Mouse (Mus musculus) neutrophil, adult 5-6 weeks (primary cell): ENCODE data around the gene Slc5a10. TPM values are rescaled to one million over a fixed set of nuclear protein-coding genes. Genes with fewer than 3 reads are reported as not detected.

Experiments used
- ATAC-seq: fragments of 151-379, 151-347 bp; 2 replicates; pipeline ENCODE4 v1.8.0; 2017; ENCODE audit warnings: mild to moderate bottlenecking, moderate TSS enrichment; ENCODE audit not compliant: insufficient number of reproducible peaks, poor library complexity, low FRiP score, severe bottlenecking; ENCODE audit errors: extremely low read depth
- total RNA-seq: library from RNA; stranded (forward); fragments of 200-1000 nt; gene quantifications from 2 replicates; pipeline ENCODE4 v1.2.3, GENCODE M21; 2017

The Slc5a10 gene
- total RNA-seq, 1 experiment from 2014 or later = not detected

GRCm38 (mm10) chr11:61708928-61709327 lies 11.7 kb downstream of the Slc5a10 start:
- ATAC-seq = no peak

- no peak for ATAC-seq
These were observed 14.4 kb downstream of the Slc5a10 start for GRCm38 (mm10) chr11:61706232-61706631.

GRCm38 (mm10) chr11:61705581-61705980 lies 15.0 kb downstream of the Slc5a10 start:
- no peak for ATAC-seq

GRCm38 (mm10) chr11:61702494-61702893 lies 18.1 kb downstream of the Slc5a10 start:
- ATAC-seq = no peak

- no peak for ATAC-seq
These were observed 18.9 kb downstream of the Slc5a10 start for GRCm38 (mm10) chr11:61701696-61702095.

GRCm38 (mm10) chr11:61699933-61700332 lies 20.7 kb downstream of the Slc5a10 start:
- no peak for ATAC-seq

GRCm38 (mm10) chr11:61699460-61699859 lies 21.2 kb downstream of the Slc5a10 start:
- no peak for ATAC-seq

- no peak for ATAC-seq
These were observed 21.8 kb downstream of the Slc5a10 start for GRCm38 (mm10) chr11:61698852-61699251.

GRCm38 (mm10) chr11:61692996-61693395 lies 27.6 kb downstream of the Slc5a10 start:
- no peak for ATAC-seq

GRCm38 (mm10) chr11:61687595-61687994 lies 33.0 kb downstream of the Slc5a10 start:
- ATAC-seq = no peak

GRCm38 (mm10) chr11:61686906-61687453 lies 33.6 kb downstream of the Slc5a10 start:
- ATAC-seq = no peak

GRCm38 (mm10) chr11:61686141-61686540 lies 34.5 kb downstream of the Slc5a10 start:
- ATAC-seq = no peak

- ATAC-seq = no peak
These were observed 35.4 kb downstream of the Slc5a10 start for GRCm38 (mm10) chr11:61685119-61685725.

- ATAC-seq = peak; percentile 27; the same call in 1 of the 2 replicates
These were observed 36.5 kb downstream of the Slc5a10 start, which contains the start of gene Fam83g for GRCm38 (mm10) chr11:61683907-61684731. TSS of gene Fam83g (plus strand) at chr11:61684091.

- ATAC-seq = no peak
These were observed 41.3 kb downstream of the Slc5a10 start for GRCm38 (mm10) chr11:61679091-61679866.

GRCm38 (mm10) chr11:61677709-61678108 lies 42.9 kb downstream of the Slc5a10 start:
- ATAC-seq = no peak

- ATAC-seq = no peak
These were observed 44.3 kb downstream of the Slc5a10 start for GRCm38 (mm10) chr11:61676216-61676854.

- ATAC-seq = no peak
These were observed 45.3 kb downstream of the Slc5a10 start for GRCm38 (mm10) chr11:61675332-61675731.

GRCm38 (mm10) chr11:61674839-61675159 lies 45.8 kb downstream of the Slc5a10 start:
- no peak for ATAC-seq
